Mouse (Mus musculus): ENCODE measurements around the gene Bloc1s4. TPM values are rescaled to one million over a fixed set of nuclear protein-coding genes. Genes with fewer than 3 reads are reported as not detected.

Gene Bloc1s4
- total RNA-seq, 2 experiments from 2014 or later: 23.2 to 24.4 TPM

DNA sequence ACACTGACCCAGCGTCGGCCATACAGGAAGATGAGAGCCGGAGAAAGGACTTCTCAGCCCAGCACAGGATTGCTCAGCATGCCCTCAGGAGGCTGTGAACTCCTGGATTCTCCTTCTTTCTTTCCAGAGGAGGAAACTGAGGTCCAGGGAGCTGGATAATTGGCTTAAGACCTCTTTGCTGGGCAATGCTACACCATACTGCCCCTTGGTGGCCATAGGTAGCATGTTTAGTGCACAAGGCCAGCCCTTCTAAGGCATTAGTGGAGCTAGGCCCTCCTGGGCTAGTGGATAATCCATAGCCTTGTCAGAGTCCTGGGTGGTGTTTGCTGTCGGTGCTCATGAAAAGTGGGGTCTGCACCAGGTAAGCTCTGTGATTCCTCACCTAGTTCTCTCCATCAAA is 8.6 kb downstream of the Bloc1s4 start:
- no peak for DNase-seq

- DNase-seq: peak; percentile 56 to 78
These were observed 9.4 kb downstream of the Bloc1s4 start for GRCm38 (mm10) chr5:36738799-36739615.

- DNase-seq: no peak
These were observed 10.7 kb downstream of the Bloc1s4 start for GRCm38 (mm10) chr5:36737765-36738164.

- peak; percentile 31 to 35 for DNase-seq
These were observed 12.4 kb downstream of the Bloc1s4 start for GRCm38 (mm10) chr5:36736009-36736408.

- no peak for DNase-seq
These were observed 13.3 kb downstream of the Bloc1s4 start for GRCm38 (mm10) chr5:36735106-36735505.

GRCm38 (mm10) chr5:36733405-36733804 is 15.0 kb downstream of the Bloc1s4 start:
- no peak for DNase-seq

DNA sequence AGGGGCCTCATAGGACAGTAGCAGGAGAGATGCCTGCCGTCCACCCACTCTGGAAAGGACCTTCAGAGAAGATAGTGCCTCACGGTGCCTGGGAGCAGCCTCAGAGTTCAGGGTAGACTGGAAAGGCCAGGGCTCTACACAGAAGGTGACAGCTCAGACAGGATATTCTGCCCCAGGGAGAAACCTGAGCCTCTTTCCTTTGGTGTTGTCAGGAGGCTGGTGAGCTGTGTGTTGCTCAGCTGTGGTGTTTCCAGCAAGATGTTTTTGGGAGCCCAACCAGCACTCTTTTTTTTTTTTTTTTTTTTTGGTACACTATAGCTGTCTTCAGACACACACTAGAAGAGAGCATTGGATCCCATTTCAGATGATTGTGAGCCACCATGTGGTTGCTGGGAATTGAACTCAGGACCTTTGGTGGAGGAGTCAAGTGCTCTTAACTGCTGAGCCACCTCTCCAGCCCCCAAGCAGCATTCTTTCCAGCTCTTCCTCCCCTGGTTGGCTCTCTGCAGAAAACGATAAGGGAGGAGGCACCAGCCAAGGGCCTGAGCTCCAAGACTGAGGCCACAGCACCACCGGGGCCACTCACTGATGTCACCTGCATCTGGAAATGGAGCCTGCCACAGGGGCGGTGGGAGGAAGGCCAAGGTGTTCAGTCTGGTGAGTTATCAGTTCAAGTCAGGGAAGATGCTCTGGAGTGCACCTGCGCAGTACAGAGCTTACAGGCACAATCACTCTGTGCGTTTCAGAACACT is 16.4 kb downstream of the Bloc1s4 start:
- no peak for DNase-seq

DNA sequence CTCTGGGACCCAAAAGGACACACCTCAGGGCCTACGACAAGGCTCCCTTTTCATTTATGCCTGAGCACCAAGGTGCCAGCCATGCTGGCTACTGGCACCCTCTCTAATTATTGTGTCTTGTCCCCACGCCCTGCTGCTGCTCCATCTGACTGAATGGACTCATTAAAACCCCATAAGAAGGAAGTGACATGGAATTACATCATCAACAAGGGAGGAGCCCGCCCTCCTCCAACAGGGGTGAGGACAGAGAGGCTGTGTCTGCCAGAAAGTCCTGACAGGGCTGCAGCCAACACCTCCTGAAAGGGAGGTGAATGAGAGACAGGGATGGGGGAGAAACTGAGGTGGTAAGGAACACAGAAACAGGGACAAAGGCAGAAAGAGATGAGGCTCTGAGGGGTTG is 17.8 kb downstream of the Bloc1s4 start:
- no peak for DNase-seq

DNA sequence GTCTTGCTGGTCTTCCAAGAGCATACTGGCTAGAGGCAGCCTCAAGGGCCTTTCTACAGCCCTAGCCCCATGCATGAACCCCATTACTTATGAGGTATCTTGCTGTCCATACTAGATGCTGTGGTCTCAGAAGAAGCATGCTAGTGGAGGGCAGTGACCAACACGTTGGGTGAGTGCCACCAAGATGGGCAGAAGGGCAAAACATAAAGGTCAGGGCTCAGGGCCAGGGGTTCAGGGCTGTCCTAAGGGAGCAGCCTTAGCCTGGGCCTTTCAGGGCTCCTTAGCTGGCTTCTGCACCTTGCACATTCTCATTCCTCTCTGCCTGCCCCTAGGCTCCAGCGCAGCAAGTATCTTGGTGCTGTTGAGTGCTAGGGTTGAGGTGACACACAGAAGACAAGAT is 18.5 kb downstream of the Bloc1s4 start:
- DNase-seq: no peak

DNA sequence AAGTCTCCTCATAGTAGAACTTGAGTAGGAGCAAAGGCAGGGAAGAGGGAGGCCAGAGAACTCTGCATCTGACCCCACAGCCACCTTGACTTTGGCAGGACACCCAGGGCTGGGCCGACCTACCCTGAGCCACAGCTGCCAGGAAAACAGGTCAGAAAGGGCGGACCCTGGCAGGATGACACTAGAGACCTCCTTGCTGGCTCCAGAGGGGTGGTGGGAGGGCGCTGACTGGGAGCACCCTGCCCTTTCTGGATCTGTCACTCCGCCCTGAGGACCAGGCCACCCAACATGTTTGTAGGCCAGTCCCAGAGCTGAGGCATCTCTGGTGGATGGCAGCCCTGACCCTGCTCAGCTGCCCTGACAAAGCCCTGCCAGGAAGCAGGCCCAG is 19.4 kb downstream of the Bloc1s4 start:
- DNase-seq: no peak

DNA sequence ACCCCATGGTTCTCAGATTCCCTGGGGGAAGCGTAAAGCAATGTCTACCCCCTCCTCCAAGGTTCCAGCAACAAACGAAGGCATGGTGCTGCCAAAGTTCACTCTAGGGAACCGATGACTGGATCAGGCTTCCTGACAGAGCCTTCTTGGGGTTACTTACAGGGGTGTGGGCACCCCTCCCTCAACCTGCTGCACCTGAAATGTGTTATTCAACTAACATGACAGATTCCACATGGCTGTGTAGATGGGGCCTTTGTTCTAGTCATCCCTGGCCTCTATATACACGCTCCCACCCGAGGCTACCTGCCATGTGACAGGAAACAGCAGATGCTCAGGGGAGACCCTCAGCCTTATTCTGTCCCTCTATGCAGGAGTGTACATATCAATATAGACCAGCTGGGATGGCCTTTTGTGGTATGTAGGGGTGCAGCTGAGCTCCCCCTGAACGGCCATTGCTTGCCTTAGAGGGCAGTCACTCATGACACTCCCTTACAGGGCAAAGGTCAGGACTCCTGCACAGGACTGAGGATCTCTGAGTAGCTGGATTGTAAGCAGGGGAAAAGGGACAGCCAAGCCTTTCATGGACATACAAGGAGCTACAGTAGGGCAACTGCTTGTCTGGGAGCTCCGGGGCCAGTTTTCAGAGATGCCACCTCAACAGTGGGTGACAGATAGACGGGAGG is 19.9 kb downstream of the Bloc1s4 start:
- no peak for DNase-seq

DNA sequence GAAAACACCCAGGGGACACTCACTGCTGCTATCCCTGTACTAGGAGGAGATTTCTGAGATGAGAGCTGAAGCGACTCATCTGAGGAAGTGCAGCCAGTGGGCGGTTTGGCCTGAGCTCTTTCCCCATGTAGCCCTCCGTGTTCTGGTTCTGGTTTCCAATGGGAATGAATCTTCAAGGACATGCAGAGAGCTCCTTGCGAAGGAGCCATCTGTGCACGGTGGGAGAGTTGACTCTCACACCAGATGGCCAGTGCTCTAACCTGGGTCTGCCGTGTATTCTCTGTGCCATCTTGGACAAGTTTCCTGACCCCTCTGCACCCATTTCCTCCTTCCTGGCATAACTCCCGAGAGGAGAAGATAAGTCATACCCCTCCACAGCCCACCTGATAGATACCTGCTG is 20.7 kb downstream of the Bloc1s4 start:
- no peak for DNase-seq

DNA sequence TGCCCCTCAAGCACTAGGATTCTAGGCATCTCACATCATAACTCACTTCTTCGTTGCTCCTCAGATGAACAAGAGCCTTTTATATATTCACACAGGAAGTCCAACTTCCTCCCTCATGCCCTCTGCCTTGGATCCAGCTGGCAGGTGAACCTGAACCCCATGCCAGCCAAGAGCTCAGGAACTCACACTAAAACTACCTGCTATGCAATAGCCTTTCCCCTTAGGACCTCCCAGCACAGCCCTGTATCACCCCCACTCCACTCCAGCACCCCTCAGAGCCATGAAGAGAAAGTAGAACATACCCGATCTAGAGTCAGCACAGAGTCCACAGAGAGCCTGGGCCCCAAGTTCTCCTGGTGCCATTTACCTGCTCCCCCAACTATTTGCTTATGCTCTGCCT is 21.3 kb downstream of the Bloc1s4 start:
- no peak for DNase-seq

DNA sequence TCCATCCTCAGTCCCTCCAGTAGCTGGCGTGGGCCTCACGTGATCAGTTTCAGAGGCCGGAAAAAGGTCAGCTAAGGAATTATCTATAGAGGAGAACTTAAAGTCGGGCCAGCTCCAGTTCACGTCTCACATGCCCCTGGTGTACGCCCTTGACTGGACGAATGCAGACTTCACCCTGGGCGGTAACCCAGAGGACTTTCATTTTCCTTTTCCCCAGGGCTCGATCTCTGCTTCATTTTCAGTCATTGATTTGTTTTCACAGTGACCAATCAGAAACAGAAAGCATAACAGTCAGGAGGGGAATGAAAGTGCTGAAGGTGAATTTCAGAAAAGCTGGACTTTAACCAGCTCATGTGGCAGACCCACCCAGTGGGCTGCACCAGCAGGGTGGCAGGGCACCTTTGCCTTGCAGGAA is 22.1 kb downstream of the Bloc1s4 start:
- no peak for DNase-seq

DNA sequence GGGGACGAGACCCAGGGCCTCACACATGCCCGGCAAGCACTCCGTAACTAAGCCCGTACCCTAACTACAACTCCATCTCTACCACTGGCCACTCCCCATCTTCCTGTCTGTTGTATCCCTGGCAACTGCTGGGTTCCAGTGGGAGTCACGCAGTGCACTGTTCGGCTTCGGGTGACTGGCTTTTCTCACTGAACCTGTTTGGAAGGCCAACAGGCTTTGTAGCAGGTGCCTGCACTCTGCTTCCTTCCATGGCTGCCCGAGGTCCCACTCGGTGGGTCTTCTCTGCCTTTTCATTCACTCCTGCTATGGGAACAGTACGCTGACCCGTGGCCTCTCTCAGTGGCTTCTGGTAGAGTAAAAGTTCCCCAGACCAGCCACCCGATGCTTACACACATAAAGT is 22.6 kb downstream of the Bloc1s4 start:
- no peak for DNase-seq

DNA sequence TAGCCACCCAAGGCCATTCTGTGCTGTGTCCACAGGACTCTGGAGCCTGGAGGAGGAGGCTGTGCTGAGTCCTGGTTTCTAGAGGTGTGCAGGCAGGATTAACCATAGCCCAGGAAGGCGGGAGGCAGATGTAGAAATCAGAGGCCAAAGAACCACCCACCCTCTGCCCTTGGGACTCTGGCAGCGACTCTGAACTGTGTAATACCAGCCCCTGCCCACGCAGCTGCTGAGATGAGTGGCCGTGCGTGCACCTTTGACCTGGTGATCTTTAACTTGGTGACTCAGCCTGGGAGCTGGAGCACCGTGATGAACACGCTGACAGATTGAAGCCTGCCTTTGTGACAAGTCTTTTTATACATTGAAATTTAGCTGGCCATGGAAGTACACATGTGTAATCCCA is 24.2 kb downstream of the Bloc1s4 start:
- no peak for DNase-seq

DNA sequence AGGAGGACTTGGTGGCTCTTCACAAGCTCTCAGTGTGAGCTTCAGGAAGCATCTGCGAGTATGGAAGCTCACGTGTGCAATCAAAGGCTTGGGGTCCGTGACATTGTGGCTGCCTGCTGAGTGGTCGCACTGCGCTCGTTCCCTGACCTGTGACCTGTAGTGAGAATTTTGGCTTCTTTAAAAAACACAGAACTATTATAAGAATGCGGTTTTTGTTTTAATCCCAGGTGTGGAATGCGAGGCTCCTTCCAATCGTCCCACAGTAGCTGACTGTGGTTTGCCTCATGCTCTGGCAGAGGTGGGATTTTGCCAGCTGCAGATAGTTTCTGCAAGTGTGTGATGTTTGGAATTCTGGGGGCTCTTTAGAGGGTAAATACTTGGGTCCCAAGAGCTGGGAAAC is 25.1 kb downstream of the Bloc1s4 start:
- no peak for DNase-seq

- DNase-seq: no peak
These were observed 26.0 kb downstream of the Bloc1s4 start for GRCm38 (mm10) chr5:36722415-36722856.

DNA sequence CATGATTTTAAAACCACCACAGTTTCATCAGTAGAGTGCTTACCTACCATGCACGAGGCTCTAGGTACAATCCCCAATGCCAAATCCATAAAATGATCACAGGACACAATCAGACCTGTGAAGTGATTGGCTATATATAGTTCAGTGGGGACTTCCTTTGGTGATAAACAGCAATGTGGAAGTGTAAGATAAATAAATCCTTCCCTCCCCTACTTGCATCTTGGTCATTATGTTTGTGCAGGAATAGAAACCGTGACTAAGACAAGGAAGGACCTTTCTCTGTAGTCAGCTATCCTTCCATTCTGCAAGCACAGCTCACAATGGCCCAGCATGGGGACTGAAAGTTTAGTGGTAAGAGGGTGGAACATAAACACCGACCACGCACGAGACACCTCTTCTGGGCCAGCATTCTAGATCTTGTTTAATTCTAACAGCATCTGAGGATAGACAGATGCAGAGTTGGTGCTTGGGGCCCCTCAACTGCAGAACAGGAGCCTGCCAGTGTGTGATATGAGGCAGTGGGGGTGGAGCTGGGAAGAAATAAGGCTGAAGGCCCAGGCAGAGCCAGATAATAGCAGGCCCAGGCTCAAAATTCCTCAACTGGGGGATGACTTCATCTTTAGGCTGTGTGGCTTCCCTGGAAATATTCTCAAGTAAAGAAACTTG is 27.6 kb downstream of the Bloc1s4 start:
- DNase-seq: no peak

DNA sequence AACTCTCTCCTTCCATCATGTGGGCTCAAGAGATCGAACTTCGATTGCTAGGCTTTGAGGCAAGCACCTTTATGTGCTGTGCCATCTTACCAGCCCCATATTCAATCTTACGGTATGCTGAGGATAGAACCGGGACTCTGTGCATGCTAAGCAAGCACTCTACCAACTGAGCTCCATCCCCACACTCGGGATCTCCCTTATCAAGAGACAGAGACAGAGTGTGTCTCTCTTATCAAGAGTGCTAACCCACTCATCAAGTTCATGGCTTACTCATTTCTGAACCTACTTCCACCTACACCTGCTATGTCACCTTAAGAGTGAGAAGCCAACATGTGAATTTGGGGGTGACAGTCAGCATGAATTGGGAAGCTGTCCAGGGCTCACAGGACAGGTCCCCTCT is 28.2 kb downstream of the Bloc1s4 start:
- DNase-seq: no peak

DNA sequence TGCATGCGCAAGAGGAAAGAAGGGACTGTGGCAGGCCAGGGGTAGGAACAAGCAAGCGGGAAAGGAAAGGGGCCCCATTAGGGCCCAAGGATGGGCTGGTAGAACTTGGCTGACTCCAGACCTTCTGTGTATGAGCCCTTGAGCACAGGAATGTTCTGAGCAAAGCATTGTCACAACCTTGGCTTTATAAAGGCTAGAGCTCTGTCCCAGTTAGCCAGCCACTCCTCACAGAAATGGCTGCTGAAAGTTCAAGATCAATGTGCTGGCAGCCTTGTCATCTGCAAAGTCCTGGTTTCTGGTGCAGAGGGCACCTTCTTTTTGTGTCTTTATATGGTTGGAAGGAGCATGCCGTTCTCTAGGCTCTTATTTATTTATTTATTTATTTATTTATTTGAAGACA is 28.8 kb downstream of the Bloc1s4 start:
- DNase-seq: no peak

DNA sequence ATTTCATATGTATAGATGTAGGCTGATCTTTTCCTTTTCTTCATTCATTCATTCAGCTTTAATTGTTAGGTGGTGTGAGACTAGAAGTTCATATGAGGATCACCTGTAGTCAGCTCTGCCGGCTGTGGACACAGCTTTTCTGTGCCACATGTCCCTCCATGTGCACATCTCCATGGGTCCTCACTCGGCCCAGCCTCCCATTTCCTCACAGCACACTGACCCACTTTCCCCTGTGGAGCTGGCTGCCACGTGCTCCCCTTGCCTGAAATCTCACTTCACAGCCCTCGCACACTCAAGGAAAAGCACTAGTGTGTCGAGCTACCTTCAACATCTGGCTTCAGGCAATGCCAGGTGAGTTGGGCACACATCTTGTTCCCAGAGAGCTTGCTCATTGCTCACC is 29.3 kb downstream of the Bloc1s4 start:
- no peak for DNase-seq

DNA sequence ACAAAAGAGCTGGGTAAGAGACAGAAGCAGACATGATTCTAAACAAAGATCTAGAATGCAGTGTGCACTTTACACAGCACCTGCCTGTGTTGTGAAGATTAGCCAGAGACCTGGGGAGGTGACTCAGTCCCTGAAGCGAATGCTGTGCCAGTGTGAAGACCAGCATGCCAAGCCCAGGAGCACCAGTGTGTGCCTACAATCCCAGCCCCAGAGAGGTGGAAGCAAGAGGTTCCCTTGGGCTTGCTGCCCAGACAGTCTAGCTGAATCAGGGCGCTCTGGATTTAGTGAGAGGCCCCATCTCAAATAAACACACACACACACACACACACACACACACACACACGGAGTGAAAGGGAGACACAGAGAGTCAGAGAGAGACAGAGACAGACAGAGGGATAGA is 30.6 kb downstream of the Bloc1s4 start:
- DNase-seq: no peak
